Mouse (Mus musculus) testis, adult 10 weeks (tissue): ENCODE measurements around the gene Prcc. TPM values are rescaled to one million over a fixed set of nuclear protein-coding genes. Genes with fewer than 3 reads are reported as not detected.

ENCODE experiments used
- polyA plus RNA-seq: library from polyadenylated mRNA; stranded (reverse); fragments of 350-450 nt; fragmentation: Illumina TruSeq; extraction: RNeasy Lipid Tissue Mini Kit (QIAGEN cat#74804); gene quantifications from one replicate; pipeline ENCODE4 v1.2.3, GENCODE M21; 2014; ENCODE audit warnings: low read depth, low replicate concordance

Gene Prcc
- polyA plus RNA-seq = 3.6 TPM

GRCm38 (mm10) chr3:87885281-87886003 lies at the start of gene Prcc:
Gene Prcc, minus strand, starts transcription at chr3:87885608.

GRCm38 (mm10) chr3:87930078-87930795 lies 44.8 kb upstream of the Prcc start, which contains the start of the genes Isg20l2 and Rrnad1:
Gene Isg20l2, plus strand, starts transcription at chr3:87930314.
Gene Rrnad1, minus strand, starts transcription at chr3:87930717.

GRCm38 (mm10) chr3:87919336-87920108 lies 34.1 kb upstream of the Prcc start, which contains the start of gene Mrpl24:
Gene Mrpl24, plus strand, starts transcription at chr3:87919506.

GRCm38 (mm10) chr3:87905880-87906485 lies 20.6 kb upstream of the Prcc start, which contains the start of gene Hdgf:
Gene Hdgf, plus strand, starts transcription at chr3:87906321.

GRCm38 (mm10) chr3:87846650-87847110 lies 38.7 kb downstream of the Prcc start, which contains the start of gene Sh2d2a:
Gene Sh2d2a, plus strand, starts transcription at chr3:87846755.

GRCm38 (mm10) chr3:87824206-87824605 lies 61.2 kb downstream of the Prcc start, which contains the start of gene Pear1:
Gene Pear1, minus strand, starts transcription at chr3:87824306.

Other genes starting within 250 kb of the Prcc start
- 25.4 TPM for gene Lrrc71, start 137.0 kb downstream of the Prcc start, polyA plus RNA-seq
- gene Ntrk1, start 90.4 kb downstream of the Prcc start, polyA plus RNA-seq = not detected
- not detected for gene Insrr, start 88.7 kb downstream of the Prcc start, polyA plus RNA-seq
- 0.14 TPM for gene Pear1, start 61.3 kb downstream of the Prcc start, polyA plus RNA-seq
- gene Sh2d2a, start 38.9 kb downstream of the Prcc start, polyA plus RNA-seq = not detected
- 195 TPM for gene Hdgf, start 20.7 kb upstream of the Prcc start, polyA plus RNA-seq
- gene Mrpl24, start 33.9 kb upstream of the Prcc start, polyA plus RNA-seq = 95.8 TPM
- 96.7 TPM for gene Isg20l2, start 44.7 kb upstream of the Prcc start, polyA plus RNA-seq
- gene Rrnad1, start 45.1 kb upstream of the Prcc start, polyA plus RNA-seq = 5.3 TPM
- not detected for gene Crabp2, start 63.1 kb upstream of the Prcc start, polyA plus RNA-seq
- gene Nes, start 85.5 kb upstream of the Prcc start, polyA plus RNA-seq = 0.73 TPM
- not detected for gene Bcan, start 114.6 kb upstream of the Prcc start, polyA plus RNA-seq
- 1.8 TPM for gene Hapln2, start 142.0 kb upstream of the Prcc start, polyA plus RNA-seq
- gene Gpatch4, start 157.5 kb upstream of the Prcc start, polyA plus RNA-seq = 5.1 TPM
- 17.5 TPM for gene Naxe, start 172.9 kb upstream of the Prcc start, polyA plus RNA-seq
- 9.3 TPM for gene Ttc24, start 192.7 kb upstream of the Prcc start, polyA plus RNA-seq
- 0.36 TPM for gene Iqgap3, start 196.4 kb upstream of the Prcc start, polyA plus RNA-seq